Mouse (Mus musculus) kidney, postnatal 0 days (tissue): ENCODE measurements around the gene Gapdh. TPM values are rescaled to one million over a fixed set of nuclear protein-coding genes. Genes with fewer than 3 reads are reported as not detected.

Experiments
- ATAC-seq: fragments of 200-750 bp; cut with Nextera tagmentation; replicated peaks from 2 replicates; pipeline ENCODE4 v1.8.0; 2017; ENCODE audit warnings: low read depth, moderate number of reproducible peaks, moderate TSS enrichment, moderate library complexity; ENCODE audit not compliant: low FRiP score
- DNase-seq: peaks from one replicate; pipeline ENCODE4 v3.0.0-alpha.2; 2016; ENCODE audit warnings: low spot score
- H3K27ac ChIP-seq: fragments of 300-500 bp; sonication (generic); 2 replicates; pipeline ENCODE4 v1.5.1; 2014; ENCODE audit warnings: mild to moderate bottlenecking
- H3K27me3 ChIP-seq: fragments of 300-500 bp; sonication (generic); 2 replicates; pipeline ENCODE4 v1.6.1; 2014; ENCODE audit warnings: low read length, mixed read lengths; ENCODE audit not compliant: insufficient read depth
- H3K36me3 ChIP-seq: fragments of 300-500 bp; sonication (generic); 2 replicates; pipeline ENCODE4 v1.6.1; 2014; ENCODE audit warnings: low read length, mixed read lengths; ENCODE audit not compliant: insufficient read depth
- H3K4me1 ChIP-seq: fragments of 300-500 bp; sonication (generic); replicated peaks from 2 replicates; pipeline ENCODE4 v1.6.1; 2014; ENCODE audit warnings: antibody characterized with exemption, low read length, mixed read lengths; ENCODE audit not compliant: insufficient read depth
- H3K4me2 ChIP-seq: fragments of 300-500 bp; sonication (generic); 2 replicates; pipeline ENCODE4 v1.6.1; 2014; ENCODE audit warnings: mild to moderate bottlenecking, low read length, moderate library complexity, mixed read lengths
- H3K4me3 ChIP-seq: fragments of 300-500 bp; sonication (generic); replicated peaks from 2 replicates; pipeline ENCODE4 v1.5.1; 2014; ENCODE audit warnings: low read depth, low read length
- H3K9ac ChIP-seq: fragments of 300-500 bp; sonication (generic); 2 replicates; pipeline ENCODE4 v1.6.1; 2014; ENCODE audit warnings: low read depth, low read length
- H3K9me3 ChIP-seq: fragments of 300-500 bp; sonication (generic); replicated peaks from 2 replicates; pipeline ENCODE4 v1.6.1; 2016; ENCODE audit warnings: low read length, inconsistent platforms, mixed read lengths
- CTCF ChIP-seq: IDR thresholded peaks from 2 replicates; pipeline ENCODE4 v1.5.1; 2016; ENCODE audit warnings: antibody characterized with exemption, low read depth, mild to moderate bottlenecking, moderate library complexity
- WGBS: fragments of 180-500 bp; shearing (Covaris S2); extraction: QIAGEN DNeasy Blood & Tissue Kit; methylation state at CpG from one replicate; pipeline ENCODE4 v1.1.7; 2014; 5-methylcytosine and 5-hydroxymethylcytosine counted together
- polyA plus RNA-seq: library from polyadenylated mRNA; unstranded; fragments of >200 nt; fragmentation: Nextera tagmentation; extraction: Ambion mirVana; gene quantifications from 2 replicates; pipeline ENCODE4 v1.2.1, GENCODE M21; 2015

The Gapdh gene
- polyA plus RNA-seq, 1 experiment from 2014 or later: 1,529 TPM

DNA sequence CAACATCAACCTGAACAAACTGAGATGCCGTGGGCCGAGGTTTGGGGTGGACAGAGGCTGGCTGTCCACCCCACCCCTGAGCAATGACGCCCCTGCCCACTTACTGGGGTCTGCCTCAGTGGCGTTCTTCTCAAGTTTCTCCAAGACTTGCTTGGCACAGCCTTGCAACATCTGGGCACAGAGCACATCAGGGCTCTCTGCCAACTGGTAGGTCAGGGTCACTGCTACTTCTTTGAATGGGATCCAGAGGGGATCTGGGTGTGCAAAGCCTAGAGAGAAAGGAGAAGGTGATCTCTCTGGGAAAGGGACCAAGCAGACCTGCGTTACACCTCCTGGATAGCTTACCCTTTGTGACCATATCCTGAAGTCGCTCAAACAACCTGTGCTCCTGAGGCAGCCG lies 7.0 kb upstream of the Gapdh start:
- DNase-seq: no peak
- no peak overlapping the region for H3K27ac ChIP-seq
- no peaks in the 10 kb centered on the region for H3K4me1 ChIP-seq
- H3K4me3 ChIP-seq: no peak overlapping the region
- no peak for TF ChIP-seq CTCF
- no peaks in the 10 kb centered on the region for H3K27me3 ChIP-seq
- 84% methylated on average over 7 of the region's 7 CpGs for WGBS
- no peak overlapping the region for H3K4me2 ChIP-seq
- no peaks in the 10 kb centered on the region for H3K9me3 ChIP-seq
- H3K36me3 ChIP-seq: peaks cover 83% of the 10 kb centered on the region
- no peak for ATAC-seq
- H3K9ac ChIP-seq: no peak overlapping the region

DNA sequence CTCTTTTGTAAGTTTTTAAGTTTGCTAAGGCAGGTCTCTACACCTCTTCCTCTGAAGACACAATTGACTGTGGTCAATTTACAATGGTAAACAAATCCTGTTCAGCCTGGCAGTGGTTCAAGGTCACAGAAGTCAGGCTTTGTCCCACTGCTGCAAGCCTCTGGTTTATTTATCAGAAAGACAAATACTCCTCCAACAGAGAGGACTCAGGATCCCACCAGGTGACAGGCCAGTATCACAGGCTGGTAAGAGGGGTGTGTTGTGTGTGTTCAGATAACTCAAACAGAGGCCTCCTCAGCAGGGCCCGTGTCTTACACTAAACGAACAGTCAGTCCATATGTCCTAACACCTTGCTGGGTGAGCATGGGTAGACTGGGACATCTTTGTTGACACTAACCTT lies 6.2 kb upstream of the Gapdh start:
- no peak for TF ChIP-seq CTCF
- DNase-seq (no peak), ATAC-seq (no peak)
- WGBS: 83% methylated on average over 2 of the region's 2 CpGs
- H3K27ac ChIP-seq: no peak overlapping the region
- no peak overlapping the region for H3K4me2 ChIP-seq
- no peaks in the 10 kb centered on the region for H3K9me3 ChIP-seq
- no peak overlapping the region for H3K9ac ChIP-seq
- H3K36me3 ChIP-seq: peaks cover 76% of the 10 kb centered on the region
- peaks cover 2% of the 10 kb centered on the region for H3K4me1 ChIP-seq
- no peak overlapping the region for H3K4me3 ChIP-seq
- no peaks in the 10 kb centered on the region for H3K27me3 ChIP-seq

DNA sequence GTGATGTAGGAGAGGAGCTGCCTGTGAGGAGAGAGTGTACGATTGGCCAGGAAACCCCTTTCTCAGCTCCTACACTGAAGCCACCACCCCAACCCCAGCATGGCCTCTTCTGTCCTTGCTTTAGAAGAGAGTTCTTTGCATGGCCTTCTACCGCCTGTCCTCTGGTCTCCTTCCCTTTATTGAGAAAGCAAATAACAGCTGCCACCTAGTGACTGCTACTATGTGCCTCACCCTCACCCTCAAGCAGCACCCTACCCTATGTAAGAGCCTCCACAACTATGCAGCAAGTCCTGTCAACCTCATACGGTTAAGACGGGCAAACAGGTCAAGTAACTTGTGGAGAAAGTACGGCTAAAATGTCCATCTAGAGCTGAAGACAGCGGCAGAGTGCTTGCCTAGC lies 3.9 kb upstream of the Gapdh start:
- H3K27me3 ChIP-seq: no peaks in the 10 kb centered on the region
- DNase-seq (no peak), ATAC-seq (no peak)
- 74% methylated on average over 6 of the region's 6 CpGs for WGBS
- no peak overlapping the region for H3K27ac ChIP-seq
- no peak overlapping the region for H3K9ac ChIP-seq
- H3K4me1 ChIP-seq: peaks cover 16% of the 10 kb centered on the region
- peak; percentile 36; the same call in 1 of the 2 replicates for TF ChIP-seq CTCF
- H3K36me3 ChIP-seq: peaks cover 56% of the 10 kb centered on the region
- no peak overlapping the region for H3K4me2 ChIP-seq
- H3K9me3 ChIP-seq: no peaks in the 10 kb centered on the region
- H3K4me3 ChIP-seq: no peak overlapping the region

- TF ChIP-seq CTCF: no peak
- 91% methylated on average over 14 of the region's 14 CpGs for WGBS
- H3K36me3 ChIP-seq: peaks cover 44% of the 10 kb centered on the region
- DNase-seq (no peak), ATAC-seq (no peak)
- peaks cover 25% of the 10 kb centered on the region for H3K4me1 ChIP-seq
- no peak overlapping the region for H3K27ac ChIP-seq
- no peaks in the 10 kb centered on the region for H3K9me3 ChIP-seq
- H3K4me3 ChIP-seq: no peak overlapping the region
- H3K27me3 ChIP-seq: no peaks in the 10 kb centered on the region
- H3K9ac ChIP-seq: no peak overlapping the region
- H3K4me2 ChIP-seq: no peak overlapping the region
These were observed 1.8 kb upstream of the Gapdh start for GRCm38 (mm10) chr6:125168086-125168485.

- H3K4me1 ChIP-seq: peaks cover 25% of the 10 kb centered on the region
- peak overlapping the region; percentile 86; the same call in 1 of the 2 replicates for H3K9ac ChIP-seq
- 20% methylated on average over 10 of the region's 10 CpGs for whole genome bisulfite sequencing
- peaks cover 34% of the 10 kb centered on the region for H3K36me3 ChIP-seq
- H3K27me3 ChIP-seq: no peaks in the 10 kb centered on the region
- H3K4me2 ChIP-seq: peak overlapping the region; percentile 65
- H3K9me3 ChIP-seq: no peaks in the 10 kb centered on the region
- ATAC-seq (0 out of 2 replicates have a peak, but pooled peaks have one; percentile 1), DNase-seq (peak; percentile 17)
- TF ChIP-seq CTCF: no peak
- peak overlapping the region; percentile 86 for H3K4me3 ChIP-seq
- H3K27ac ChIP-seq: peak overlapping the region; percentile 89
These were observed 789 bp upstream of the Gapdh start for GRCm38 (mm10) chr6:125166861-125167650.

- Histone ChIP-seq H3K4me3 (peak overlapping the region; percentile 86), H3K27me3 (no peaks in the 10 kb centered on the region), H3K9ac (peak overlapping the region; percentile 86), H3K4me1 (peaks cover 29% of the 10 kb centered on the region), H3K9me3 (no peaks in the 10 kb centered on the region), H3K4me2 (peak overlapping the region; percentile 87), H3K27ac (peak overlapping the region; percentile 89), H3K36me3 (peaks cover 23% of the 10 kb centered on the region)
- ATAC-seq: peak; percentile 87
- no peak for TF ChIP-seq CTCF
- peak; percentile 98 for DNase-seq
- 1% methylated on average over 36 of the region's 36 CpGs for WGBS
These were observed 857 bp downstream of the Gapdh start for GRCm38 (mm10) chr6:125165328-125165891.
